Mouse (Mus musculus) liver, postnatal 0 days (tissue): ENCODE results near the gene Efl1. TPM values are rescaled to one million over a fixed set of nuclear protein-coding genes. Genes with fewer than 3 reads are reported as not detected.

Source experiments
- ATAC-seq: fragments of 200-750 bp; cut with Nextera tagmentation; 2 replicates; pipeline ENCODE4 v1.8.0; 2017; ENCODE audit warnings: mild to moderate bottlenecking, moderate library complexity
- DNase-seq: peaks from one replicate; pipeline ENCODE4 v3.0.0-alpha.2; 2016
- H3K27ac ChIP-seq: fragments of 300-500 bp; sonication (generic); 2 replicates; pipeline ENCODE4 v1.5.1; 2014; ENCODE audit warnings: antibody characterized with exemption, moderate library complexity, mild to moderate bottlenecking, low read depth
- H3K27me3 ChIP-seq: fragments of 300-500 bp; sonication (generic); 2 replicates; pipeline ENCODE4 v1.6.1; 2014; ENCODE audit warnings: low read length, control low read depth, mixed read lengths; ENCODE audit not compliant: insufficient read depth
- H3K36me3 ChIP-seq: fragments of 300-500 bp; sonication (generic); replicated peaks from 2 replicates; pipeline ENCODE4 v1.6.1; 2014; ENCODE audit warnings: mild to moderate bottlenecking, control low read depth, low read length, moderate library complexity, mixed read lengths; ENCODE audit not compliant: insufficient read depth
- H3K4me1 ChIP-seq: fragments of 300-500 bp; sonication (generic); 2 replicates; pipeline ENCODE4 v1.6.1; 2014; ENCODE audit warnings: antibody characterized with exemption, mild to moderate bottlenecking, control low read depth; ENCODE audit not compliant: insufficient read depth
- H3K4me2 ChIP-seq: fragments of 300-500 bp; sonication (generic); 2 replicates; pipeline ENCODE4 v1.6.1; 2014; ENCODE audit warnings: low read depth, mild to moderate bottlenecking, low read length, moderate library complexity, mixed read lengths
- H3K4me3 ChIP-seq: fragments of 300-500 bp; sonication (generic); 2 replicates; pipeline ENCODE4 v1.5.1; 2014; ENCODE audit warnings: low read depth, low read length
- H3K9ac ChIP-seq: fragments of 300-500 bp; sonication (generic); replicated peaks from 2 replicates; pipeline ENCODE4 v1.6.1; 2014; ENCODE audit warnings: mild to moderate bottlenecking, moderate library complexity
- H3K9me3 ChIP-seq: fragments of 300-500 bp; sonication (generic); 2 replicates; pipeline ENCODE4 v1.6.1; 2016; ENCODE audit warnings: mild to moderate bottlenecking, control low read depth, low read length, mixed read lengths
- CTCF ChIP-seq: sonication (generic); IDR thresholded peaks from 2 replicates; pipeline ENCODE4 v1.5.1; 2016; ENCODE audit warnings: antibody characterized with exemption, low read depth
- EP300 ChIP-seq: IDR thresholded peaks from 2 replicates; pipeline ENCODE4 v1.6.1; 2016; ENCODE audit warnings: antibody characterized with exemption, low read depth, mild to moderate bottlenecking
- WGBS: fragments of 180-500 bp; shearing (Covaris S2); extraction: QIAGEN DNeasy Blood & Tissue Kit; methylation state at CpG from one replicate; pipeline ENCODE4 v1.1.7; 2014; ENCODE audit not compliant: insufficient replicate concordance; 5-methylcytosine and 5-hydroxymethylcytosine counted together
- polyA plus RNA-seq: library from polyadenylated mRNA; unstranded; fragments of >200 nt; fragmentation: Nextera tagmentation; extraction: Ambion mirVana; gene quantifications from 2 replicates; pipeline ENCODE4 v1.2.1, GENCODE M21; 2015

The Efl1 gene
- polyA plus RNA-seq, 1 experiment from 2014 or later, result 6.5 TPM

GRCm38 (mm10) chr7:82812186-82813155 is 164.1 kb downstream of the Efl1 start:
- H3K27me3 ChIP-seq, result no peaks in the 10 kb centered on the region
- 71% methylated on average over 19 of the region's 19 CpGs for WGBS
- H3K4me3 ChIP-seq, result no peak overlapping the region
- no peak overlapping the region for H3K9ac ChIP-seq
- DNase-seq (no peak), ATAC-seq (no peak)
- no peaks in the 10 kb centered on the region for H3K36me3 ChIP-seq
- no peak overlapping the region for H3K27ac ChIP-seq
- H3K9me3 ChIP-seq, result no peaks in the 10 kb centered on the region
- H3K4me1 ChIP-seq, result no peaks in the 10 kb centered on the region
- TF ChIP-seq EP300 (no peak), CTCF (no peak)
- no peak overlapping the region for H3K4me2 ChIP-seq

GRCm38 (mm10) chr7:82819541-82819940 is 171.1 kb downstream of the Efl1 start:
- DNase-seq (no peak), ATAC-seq (no peak)
- Histone ChIP-seq H3K9me3 (no peaks in the 10 kb centered on the region), H3K4me3 (no peak overlapping the region), H3K4me2 (no peak overlapping the region), H3K4me1 (no peaks in the 10 kb centered on the region), H3K36me3 (no peaks in the 10 kb centered on the region), H3K27ac (no peak overlapping the region), H3K9ac (no peak overlapping the region), H3K27me3 (no peaks in the 10 kb centered on the region)
- WGBS, result 83% methylated on average over 7 of the region's 7 CpGs
- TF ChIP-seq EP300, result no peak
- no peak for TF ChIP-seq CTCF

DNA sequence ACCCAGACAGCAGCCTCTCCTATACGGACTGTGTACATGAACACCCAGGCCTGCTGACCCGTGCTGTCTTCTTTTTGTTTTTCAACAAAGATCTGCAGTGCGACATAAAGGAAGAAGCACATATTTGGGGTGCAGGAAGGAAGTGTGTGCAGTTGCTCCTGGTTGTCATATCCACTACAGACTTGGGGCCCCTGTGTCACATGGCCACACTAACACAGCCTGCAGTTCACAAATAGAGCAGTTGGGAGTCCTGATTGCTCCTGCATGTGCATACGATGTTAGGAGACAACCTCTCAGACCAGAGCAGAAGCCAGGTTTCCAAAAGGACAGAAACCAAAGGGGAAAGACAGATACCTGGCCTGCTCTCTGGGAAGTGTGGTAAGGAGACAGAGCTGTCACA is 172.2 kb downstream of the Efl1 start:
- DNase-seq (no peak), ATAC-seq (no peak)
- Histone ChIP-seq H3K9ac (no peak overlapping the region), H3K27ac (no peak overlapping the region), H3K4me1 (no peaks in the 10 kb centered on the region), H3K4me2 (no peak overlapping the region), H3K27me3 (no peaks in the 10 kb centered on the region), H3K4me3 (no peak overlapping the region), H3K36me3 (no peaks in the 10 kb centered on the region), H3K9me3 (no peaks in the 10 kb centered on the region)
- no peak for TF ChIP-seq EP300
- TF ChIP-seq CTCF, result no peak
- WGBS, result 30% methylated on average over 4 of the region's 4 CpGs

DNA sequence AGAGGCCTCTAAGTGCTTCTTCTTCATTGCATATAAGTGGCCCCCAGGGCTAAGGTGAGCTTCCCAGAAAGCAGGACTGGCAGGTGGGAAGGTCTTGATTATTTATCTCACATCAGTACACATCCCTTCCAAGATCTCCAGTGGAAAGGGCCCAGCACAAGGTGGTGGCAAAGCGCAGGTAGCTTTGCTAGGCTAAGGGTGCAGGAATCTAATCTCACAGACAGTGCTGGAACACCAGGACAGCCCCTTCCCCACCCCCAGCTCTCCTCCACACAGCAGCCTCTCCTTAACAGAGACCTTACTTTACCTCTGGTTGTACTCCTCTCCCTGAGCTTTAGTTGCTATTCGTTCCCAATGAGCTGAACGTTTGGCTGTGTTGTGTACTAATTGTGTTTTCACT is 173.1 kb downstream of the Efl1 start:
- Histone ChIP-seq H3K4me2 (no peak overlapping the region), H3K4me1 (no peaks in the 10 kb centered on the region), H3K9ac (no peak overlapping the region), H3K4me3 (no peak overlapping the region), H3K9me3 (no peaks in the 10 kb centered on the region), H3K27ac (no peak overlapping the region), H3K27me3 (no peaks in the 10 kb centered on the region), H3K36me3 (no peaks in the 10 kb centered on the region)
- TF ChIP-seq EP300 (no peak), CTCF (no peak)
- DNase-seq (no peak), ATAC-seq (no peak)
- 75% methylated on average over 3 of the region's 3 CpGs for WGBS

DNA sequence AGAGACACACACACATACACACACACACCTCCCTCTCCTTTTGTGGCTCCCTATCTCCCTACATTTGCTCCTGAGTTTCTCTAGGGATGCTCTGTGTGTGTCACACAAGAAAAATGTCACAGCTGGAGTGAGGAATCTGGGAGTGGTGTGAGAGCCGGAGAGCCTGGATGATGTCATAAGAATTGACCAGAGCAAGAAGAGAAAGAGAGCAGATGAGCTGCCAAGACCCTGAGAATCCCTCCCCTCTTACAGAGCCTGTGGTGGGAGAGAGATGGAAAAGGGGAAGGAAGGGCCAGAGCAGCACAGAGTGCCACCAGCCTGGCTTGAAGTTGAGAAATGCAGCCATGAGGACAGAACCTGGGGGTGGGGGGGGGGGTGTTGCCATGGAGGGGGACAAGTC is 174.1 kb downstream of the Efl1 start:
- DNase-seq, result no peak
- Histone ChIP-seq H3K9me3 (no peaks in the 10 kb centered on the region), H3K9ac (no peak overlapping the region), H3K4me3 (no peak overlapping the region), H3K27me3 (no peaks in the 10 kb centered on the region), H3K4me1 (no peaks in the 10 kb centered on the region), H3K27ac (no peak overlapping the region), H3K36me3 (no peaks in the 10 kb centered on the region), H3K4me2 (no peak overlapping the region)
- ATAC-seq, result no peak
- 76% methylated on average over 1 of the region's 1 CpGs for WGBS
- TF ChIP-seq CTCF (no peak), EP300 (no peak)

Other genes starting within 250 kb of the Efl1 start
- 0.22 and 0.41 TPM in 2 replicates for gene Saxo2, start 86 bp upstream of the Efl1 start, polyA plus RNA-seq
- gene Mex3b, start 218.7 kb downstream of the Efl1 start, polyA plus RNA-seq, result 0.40 and 0.59 TPM in 2 replicates